Comparison of ENCODE assay signal across 18 mouse cellular contexts in genomic region chr4:143012900-143013299, GRCm38 (mm10).
DNase-seq lines count a peak whose midpoint lies in the region; ATAC-seq lines count a peak whose summit lies in the region.
"Had no signal": no experiment of that assay in that cellular context is flagged by ENCODE, and none has a peak within 500 bp of the region (broad histone marks: within the 10 kb centered on the region; RNA-seq: fewer than 3 reads in every experiment).

No protein-coding gene starts in this region.

- H3K4me3 ChIP-seq in forebrain, embryonic 13.5 days, result no peak overlapping the region
- no peak overlapping the region for H3K4me3 ChIP-seq in forebrain, embryonic 10.5 days
- no peak overlapping the region for H3K4me3 ChIP-seq in midbrain, embryonic 11.5 days (ENCODE audit: low read depth, low read length)
- no peak overlapping the region for H3K4me3 ChIP-seq in midbrain, embryonic 10.5 days
- H3K4me3 ChIP-seq: hindbrain, embryonic 12.5 days had no signal

- DNase-seq in forebrain, embryonic 10.5 days (ENCODE audit: extremely low spot score, low spot score), result no peak
- DNase-seq in layer of hippocampus, adult 18-20 months (ENCODE audit: low spot score in 2 of 2), result peak; percentile 22 to 60
- DNase-seq in layer of hippocampus, postnatal 25 days (ENCODE audit: extremely low spot score in 1 of 2, low spot score in 1 of 2), result no peak
- DNase-seq in midbrain, embryonic 11.5 days (ENCODE audit: low spot score, missing footprints), result peak; percentile 4
- no peak for DNase-seq in midbrain, embryonic 10.5 days (ENCODE audit: low spot score)
- no peak for DNase-seq in adrenal gland, adult 8-10 months
- DNase-seq: adrenal gland, postnatal 14 days; cerebellum, adult 18-20 months; cerebellum, adult 9-11 months; cerebellum, postnatal 36 days; gastrocnemius, postnatal 36 days; heart, adult 11 months; heart, postnatal 10 days; heart, postnatal 4 days had no signal

- H3K4me2 ChIP-seq in forebrain, embryonic 13.5 days, result no peak overlapping the region
- no peak overlapping the region for H3K4me2 ChIP-seq in midbrain, embryonic 11.5 days
- H3K4me2 ChIP-seq: hindbrain, embryonic 12.5 days had no signal

- H3K9me3 ChIP-seq in forebrain, embryonic 13.5 days (replicated peaks), result no peaks in the 10 kb centered on the region
- no peaks in the 10 kb centered on the region for H3K9me3 ChIP-seq in forebrain, embryonic 10.5 days
- H3K9me3 ChIP-seq in midbrain, embryonic 11.5 days (ENCODE audit: control insufficient read depth, low read length), result no peaks in the 10 kb centered on the region
- H3K9me3 ChIP-seq in midbrain, embryonic 10.5 days (replicated peaks), result no peaks in the 10 kb centered on the region
- H3K9me3 ChIP-seq: hindbrain, embryonic 12.5 days had no signal

- H3K4me1 ChIP-seq in forebrain, embryonic 13.5 days, result no peaks in the 10 kb centered on the region
- 0 out of 2 replicates have a peak, but pooled peaks cover 2% of the 10 kb centered on the region for H3K4me1 ChIP-seq in forebrain, embryonic 10.5 days
- no peaks in the 10 kb centered on the region for H3K4me1 ChIP-seq in midbrain, embryonic 11.5 days (ENCODE audit: control insufficient read depth, insufficient read depth, low read length)
- peaks cover 2% of the 10 kb centered on the region for H3K4me1 ChIP-seq in midbrain, embryonic 10.5 days

- no peaks in the 10 kb centered on the region for H3K27me3 ChIP-seq in forebrain, embryonic 13.5 days
- H3K27me3 ChIP-seq in forebrain, embryonic 10.5 days (ENCODE audit: poor library complexity, severe bottlenecking), result peaks cover 4% of the 10 kb centered on the region
- H3K27me3 ChIP-seq in midbrain, embryonic 11.5 days (ENCODE audit: control insufficient read depth, insufficient read depth, low read length), result no peaks in the 10 kb centered on the region
- 0 out of 2 replicates have a peak, but pooled peaks cover 2% of the 10 kb centered on the region for H3K27me3 ChIP-seq in midbrain, embryonic 10.5 days (ENCODE audit: low read depth, poor library complexity, severe bottlenecking)
- H3K27me3 ChIP-seq: hindbrain, embryonic 12.5 days had no signal

- 87% methylated on average over 8 of the region's 8 CpGs for WGBS in forebrain, embryonic 13.5 days
- 88% methylated on average over 8 of the region's 8 CpGs for WGBS in forebrain, embryonic 10.5 days
- 86% methylated on average over 8 of the region's 8 CpGs for WGBS in midbrain, embryonic 11.5 days
- 88% methylated on average over 8 of the region's 8 CpGs for WGBS in midbrain, embryonic 10.5 days

- no peaks in the 10 kb centered on the region for H3K36me3 ChIP-seq in forebrain, embryonic 13.5 days (ENCODE audit: poor library complexity, severe bottlenecking)
- no peaks in the 10 kb centered on the region for H3K36me3 ChIP-seq in forebrain, embryonic 10.5 days (replicated peaks)
- no peaks in the 10 kb centered on the region for H3K36me3 ChIP-seq in midbrain, embryonic 11.5 days (ENCODE audit: control insufficient read depth, insufficient read depth, low read length)
- H3K36me3 ChIP-seq in midbrain, embryonic 10.5 days, result no peaks in the 10 kb centered on the region
- H3K36me3 ChIP-seq: hindbrain, embryonic 12.5 days had no signal

- H3K27ac ChIP-seq in forebrain, embryonic 13.5 days, result no peak overlapping the region
- no peak overlapping the region for H3K27ac ChIP-seq in forebrain, embryonic 10.5 days
- H3K27ac ChIP-seq in midbrain, embryonic 11.5 days (ENCODE audit: low read depth, low read length), result no peak overlapping the region
- H3K27ac ChIP-seq in midbrain, embryonic 10.5 days (replicated peaks), result no peak overlapping the region
- H3K27ac ChIP-seq: hindbrain, embryonic 12.5 days had no signal

- H3K9ac ChIP-seq in forebrain, embryonic 13.5 days, result no peak overlapping the region
- H3K9ac ChIP-seq in midbrain, embryonic 11.5 days (ENCODE audit: low read length), result no peak overlapping the region
- H3K9ac ChIP-seq: hindbrain, embryonic 12.5 days had no signal

- peak; percentile 27; the same call in 1 of the 2 replicates for ATAC-seq in forebrain, embryonic 13.5 days
- ATAC-seq in midbrain, embryonic 11.5 days (ENCODE audit: low FRiP score), result no peak
- ATAC-seq: hindbrain, embryonic 16.5 days; inflammation-experienced regulatory T-cells, adult 6 months had no signal

Comparison
In these comparisons a context has a peak if more than half of its experiments do, and no peak if none do; other contexts are left out.
1. DNase-seq: peak in layer of hippocampus, adult 18-20 months (2 of 2) and midbrain, embryonic 11.5 days (single experiment); none in forebrain, embryonic 10.5 days (single experiment), layer of hippocampus, postnatal 25 days (0 of 2), midbrain, embryonic 10.5 days (single experiment) and adrenal gland, adult 8-10 months (single experiment).